Mouse (Mus musculus) liver, embryonic 14.5 days (tissue): ENCODE results near the gene Vwa3b.

ENCODE experiments used
- CTCF ChIP-seq: IDR thresholded peaks from 2 replicates; pipeline ENCODE4 v1.5.1; 2016; ENCODE audit warnings: antibody characterized with exemption, low read depth, control low read depth
- EP300 ChIP-seq: IDR thresholded peaks from 2 replicates; pipeline ENCODE4 v1.6.1; 2016; ENCODE audit warnings: antibody characterized with exemption, low read depth

DNA sequence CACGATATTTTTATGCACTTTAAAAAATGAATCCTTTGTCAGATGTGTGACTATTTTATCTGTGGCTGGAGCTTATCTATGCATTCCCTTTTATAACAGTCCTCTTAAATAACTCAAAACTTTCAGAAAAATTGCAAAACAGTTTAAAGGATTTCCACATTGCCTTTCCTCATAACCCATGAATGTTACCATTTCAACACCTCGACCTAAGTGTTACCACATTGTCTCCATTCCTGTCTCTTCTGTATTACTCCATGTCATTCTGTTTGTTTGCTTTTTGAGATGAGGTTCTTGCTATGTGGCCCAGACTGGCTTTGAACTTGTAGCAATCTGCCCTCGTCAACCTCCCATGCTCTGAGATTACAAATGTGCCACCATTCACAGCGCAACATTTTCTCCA, 175.0 kb downstream of the Vwa3b start:
- TF ChIP-seq CTCF (no peak), EP300 (no peak)
